Mouse (Mus musculus) kidney, embryonic 16.5 days (tissue): ENCODE results near the gene Gm20388. TPM values are rescaled to one million over a fixed set of nuclear protein-coding genes. Genes with fewer than 3 reads are reported as not detected.

ENCODE experiments used
- ATAC-seq: fragments of 200-750 bp; cut with Nextera tagmentation; 2 replicates; pipeline ENCODE4 v1.8.0; 2017; ENCODE audit warnings: moderate TSS enrichment; ENCODE audit not compliant: low FRiP score, low TSS enrichment
- H3K27ac ChIP-seq: fragments of 300-500 bp; sonication (generic); 2 replicates; pipeline ENCODE4 v1.5.1; 2014; ENCODE audit warnings: low read length
- H3K27me3 ChIP-seq: fragments of 300-500 bp; sonication (generic); 2 replicates; pipeline ENCODE4 v1.6.1; 2014; ENCODE audit warnings: low read length, control low read depth, mixed read lengths; ENCODE audit not compliant: insufficient read depth
- H3K36me3 ChIP-seq: fragments of 300-500 bp; sonication (generic); 2 replicates; pipeline ENCODE4 v1.6.1; 2014; ENCODE audit warnings: low read length, control low read depth, mixed read lengths; ENCODE audit not compliant: insufficient read depth
- H3K4me1 ChIP-seq: fragments of 300-500 bp; sonication (generic); 2 replicates; pipeline ENCODE4 v1.6.1; 2014; ENCODE audit warnings: low read length, control low read depth, mixed read lengths; ENCODE audit not compliant: insufficient read depth
- H3K4me2 ChIP-seq: fragments of 300-500 bp; sonication (generic); replicated peaks from 2 replicates; pipeline ENCODE4 v1.6.1; 2014; ENCODE audit warnings: low read depth, low read length
- H3K4me3 ChIP-seq: fragments of 300-500 bp; sonication (generic); 2 replicates; pipeline ENCODE4 v1.5.1; 2014; ENCODE audit warnings: mild to moderate bottlenecking, low read length
- H3K9ac ChIP-seq: fragments of 300-500 bp; sonication (generic); replicated peaks from 2 replicates; pipeline ENCODE4 v1.6.1; 2014; ENCODE audit warnings: low read length
- H3K9me3 ChIP-seq: fragments of 300-500 bp; sonication (generic); 2 replicates; pipeline ENCODE4 v1.6.1; 2016; ENCODE audit warnings: low read length, control low read depth
- WGBS: fragments of 180-500 bp; shearing (Covaris S2); extraction: QIAGEN DNeasy Blood & Tissue Kit; methylation state at CpG from one replicate; pipeline ENCODE4 v1.1.7; 2014; 5-methylcytosine and 5-hydroxymethylcytosine counted together
- polyA plus RNA-seq: library from polyadenylated mRNA; unstranded; fragments of >200 nt; fragmentation: Nextera tagmentation; extraction: Ambion mirVana; gene quantifications from 2 replicates; pipeline ENCODE4 v1.2.1, GENCODE M21; 2015

The Gm20388 gene
- polyA plus RNA-seq, 1 experiment from 2014 or later, result 7.7 TPM

- 2% methylated on average over 10 of the region's 10 CpGs for WGBS
- Histone ChIP-seq H3K4me3 (peak overlapping the region; percentile 71), H3K4me2 (peak overlapping the region; percentile 94), H3K9me3 (no peaks in the 10 kb centered on the region), H3K27me3 (peaks cover 17% of the 10 kb centered on the region), H3K9ac (peak overlapping the region; percentile 77), H3K27ac (peak overlapping the region; percentile 97), H3K36me3 (no peaks in the 10 kb centered on the region), H3K4me1 (peaks cover 22% of the 10 kb centered on the region)
- peak; percentile 36; the same call in 1 of the 2 replicates for ATAC-seq
Observed at GRCm38 (mm10) chr8:120113306-120113705, 202.7 kb downstream of the Gm20388 start.

GRCm38 (mm10) chr8:120113758-120114255, 203.2 kb downstream of the Gm20388 start, which contains the start of gene 6430548M08Rik:
Gene 6430548M08Rik (plus strand): TSS chr8:120114152.
- peaks cover 17% of the 10 kb centered on the region for H3K27me3 ChIP-seq
- H3K36me3 ChIP-seq, result no peaks in the 10 kb centered on the region
- 0% methylated on average over 37 of the region's 61 CpGs for WGBS
- no peaks in the 10 kb centered on the region for H3K9me3 ChIP-seq
- peak within 1 kb of the TSS; percentile 71 for H3K4me3 ChIP-seq
- peak within 1 kb of the TSS; percentile 77 for H3K9ac ChIP-seq
- peak within 1 kb of the TSS; percentile 97 for H3K27ac ChIP-seq
- H3K4me2 ChIP-seq, result peak within 1 kb of the TSS; percentile 94
- H3K4me1 ChIP-seq, result peaks cover 22% of the 10 kb centered on the region
- ATAC-seq, result peak; percentile 97

GRCm38 (mm10) chr8:120114315-120114841, 203.7 kb downstream of the Gm20388 start:
- Histone ChIP-seq H3K4me3 (peak overlapping the region; percentile 71), H3K27me3 (peaks cover 17% of the 10 kb centered on the region), H3K36me3 (no peaks in the 10 kb centered on the region), H3K9me3 (no peaks in the 10 kb centered on the region), H3K4me2 (peak overlapping the region; percentile 94), H3K4me1 (peaks cover 22% of the 10 kb centered on the region), H3K27ac (no peak overlapping the region), H3K9ac (peak overlapping the region; percentile 73)
- WGBS, result under 1% methylated on average over 46 of the region's 46 CpGs
- peak; percentile 74 for ATAC-seq

- Histone ChIP-seq H3K9me3 (no peaks in the 10 kb centered on the region), H3K36me3 (no peaks in the 10 kb centered on the region), H3K4me1 (peaks cover 22% of the 10 kb centered on the region), H3K27me3 (peaks cover 17% of the 10 kb centered on the region), H3K4me2 (no peak overlapping the region), H3K4me3 (no peak overlapping the region), H3K27ac (no peak overlapping the region), H3K9ac (no peak overlapping the region)
- WGBS, result 67% methylated on average over 7 of the region's 7 CpGs
- ATAC-seq, result no peak
Observed at GRCm38 (mm10) chr8:120116600-120116999, 206.0 kb downstream of the Gm20388 start.

- H3K4me1 ChIP-seq, result peaks cover 14% of the 10 kb centered on the region
- H3K9ac ChIP-seq, result no peak overlapping the region
- H3K27ac ChIP-seq, result no peak overlapping the region
- WGBS, result 58% methylated on average over 9 of the region's 9 CpGs
- no peaks in the 10 kb centered on the region for H3K9me3 ChIP-seq
- no peak for ATAC-seq
- peaks cover 17% of the 10 kb centered on the region for H3K27me3 ChIP-seq
- H3K4me2 ChIP-seq, result no peak overlapping the region
- H3K4me3 ChIP-seq, result no peak overlapping the region
- no peaks in the 10 kb centered on the region for H3K36me3 ChIP-seq
Observed at GRCm38 (mm10) chr8:120118162-120118561, 207.5 kb downstream of the Gm20388 start.

GRCm38 (mm10) chr8:120118847-120119246, 208.2 kb downstream of the Gm20388 start:
- Histone ChIP-seq H3K4me2 (no peak overlapping the region), H3K4me1 (peaks cover 11% of the 10 kb centered on the region; the same call in 1 of the 2 replicates), H3K9me3 (no peaks in the 10 kb centered on the region), H3K4me3 (no peak overlapping the region), H3K27ac (no peak overlapping the region), H3K36me3 (no peaks in the 10 kb centered on the region), H3K9ac (no peak overlapping the region), H3K27me3 (peaks cover 17% of the 10 kb centered on the region)
- no peak for ATAC-seq
- WGBS, result 74% methylated on average over 5 of the region's 5 CpGs

- no peak overlapping the region for H3K4me3 ChIP-seq
- no peak overlapping the region for H3K9ac ChIP-seq
- no peak overlapping the region for H3K4me2 ChIP-seq
- H3K36me3 ChIP-seq, result no peaks in the 10 kb centered on the region
- 63% methylated on average over 3 of the region's 3 CpGs for WGBS
- no peaks in the 10 kb centered on the region for H3K9me3 ChIP-seq
- no peak overlapping the region for H3K27ac ChIP-seq
- peaks cover 8% of the 10 kb centered on the region; the same call in 1 of the 2 replicates for H3K4me1 ChIP-seq
- peaks cover 17% of the 10 kb centered on the region for H3K27me3 ChIP-seq
- no peak; the same call in 1 of the 2 replicates for ATAC-seq
Observed at GRCm38 (mm10) chr8:120119429-120119828, 208.8 kb downstream of the Gm20388 start.

GRCm38 (mm10) chr8:120119931-120120330, 209.3 kb downstream of the Gm20388 start:
- Histone ChIP-seq H3K4me3 (no peak overlapping the region), H3K9me3 (no peaks in the 10 kb centered on the region), H3K4me1 (peaks cover 7% of the 10 kb centered on the region), H3K4me2 (no peak overlapping the region), H3K9ac (no peak overlapping the region), H3K36me3 (no peaks in the 10 kb centered on the region), H3K27me3 (peaks cover 12% of the 10 kb centered on the region), H3K27ac (no peak overlapping the region)
- no peak for ATAC-seq
- WGBS, result 79% methylated on average over 6 of the region's 6 CpGs

GRCm38 (mm10) chr8:120120951-120121350, 210.3 kb downstream of the Gm20388 start:
- Histone ChIP-seq H3K4me3 (no peak overlapping the region), H3K36me3 (no peaks in the 10 kb centered on the region)

GRCm38 (mm10) chr8:120124261-120124660, 213.6 kb downstream of the Gm20388 start:
- Histone ChIP-seq H3K36me3 (no peaks in the 10 kb centered on the region), H3K4me1 (peaks cover 25% of the 10 kb centered on the region), H3K9me3 (no peaks in the 10 kb centered on the region), H3K27me3 (no peaks in the 10 kb centered on the region), H3K9ac (no peak overlapping the region), H3K4me3 (no peak overlapping the region), H3K27ac (peak overlapping the region; percentile 0; the same call in 1 of the 2 replicates), H3K4me2 (no peak overlapping the region)
- 43% methylated on average over 6 of the region's 6 CpGs for WGBS
- no peak for ATAC-seq

More at GRCm38 (mm10) chr8:120120951-120121350, 210.3 kb downstream of the Gm20388 start:
- no peak for ATAC-seq
- peaks cover 2% of the 10 kb centered on the region for H3K27me3 ChIP-seq
- 49% methylated on average over 5 of the region's 5 CpGs for WGBS
- no peak overlapping the region for H3K4me2 ChIP-seq
- H3K4me1 ChIP-seq, result peaks cover 14% of the 10 kb centered on the region
- H3K9ac ChIP-seq, result no peak overlapping the region
- no peak overlapping the region for H3K27ac ChIP-seq
- no peaks in the 10 kb centered on the region for H3K9me3 ChIP-seq
